Mouse (Mus musculus) testis, adult 2 months (tissue): ENCODE results near the gene Dut. TPM values are rescaled to one million over a fixed set of nuclear protein-coding genes. Genes with fewer than 3 reads are reported as not detected.
A peak's percentile ranks its signal among the peaks of the same experiment; 100 is the strongest.

Experiments used
- H3K27ac ChIP-seq: fragments of 200-500 bp; 2 replicates; pipeline ENCODE4 v1.5.1; 2012; ENCODE audit warnings: low read depth, low read length; ENCODE audit not compliant: control insufficient read depth, insufficient read depth
- H3K27me3 ChIP-seq: fragments of 200-500 bp; 2 replicates; pipeline ENCODE4 v1.6.1; 2012; ENCODE audit warnings: mild to moderate bottlenecking, low read length, moderate library complexity; ENCODE audit not compliant: control insufficient read depth, insufficient read depth
- H3K36me3 ChIP-seq: fragments of 200-500 bp; 2 replicates; pipeline ENCODE4 v1.6.1; 2012; ENCODE audit warnings: mild to moderate bottlenecking, low read length; ENCODE audit not compliant: control insufficient read depth, insufficient read depth
- H3K4me1 ChIP-seq: fragments of 200-500 bp; 2 replicates; pipeline ENCODE4 v1.6.1; 2012; ENCODE audit warnings: low read length; ENCODE audit not compliant: control insufficient read depth, insufficient read depth
- H3K4me3 ChIP-seq: fragments of 200-500 bp; 2 replicates; pipeline ENCODE4 v1.5.1; 2012; ENCODE audit warnings: low read depth, mild to moderate bottlenecking, low read length, moderate library complexity, mixed read lengths; ENCODE audit not compliant: control insufficient read depth
- CTCF ChIP-seq: fragments of 200-500 bp; IDR thresholded peaks from 2 replicates; pipeline ENCODE4 v1.5.1; 2012; ENCODE audit warnings: low read depth, mild to moderate bottlenecking, inconsistent platforms, low read length, moderate library complexity; ENCODE audit not compliant: control insufficient read depth, insufficient read depth, insufficient replicate concordance
- POLR2A ChIP-seq: fragments of 200-500 bp; IDR thresholded peaks from 2 replicates; pipeline ENCODE4 v1.6.1; 2012; ENCODE audit warnings: low read depth, mild to moderate bottlenecking, inconsistent platforms, low read length, moderate library complexity; ENCODE audit not compliant: control insufficient read depth
- polyA plus RNA-seq: library from polyadenylated mRNA; depleted of rRNA; stranded (reverse); fragments of >200 nt; gene quantifications from 2 replicates; pipeline ENCODE4 v1.2.3, GENCODE M21; 2012; rRNA removed

Dut gene
- polyA plus RNA-seq, 1 experiment = 31.2 TPM

- no peaks in the 10 kb centered on the region for H3K27me3 ChIP-seq
- peaks cover 9% of the 10 kb centered on the region for H3K4me1 ChIP-seq
- TF ChIP-seq POLR2A = no peak
- no peak for TF ChIP-seq CTCF
- no peak overlapping the region for H3K27ac ChIP-seq
- no peak overlapping the region for H3K4me3 ChIP-seq
- no peaks in the 10 kb centered on the region for H3K36me3 ChIP-seq
These were observed 47.0 kb downstream of the Dut start for GRCm38 (mm10) chr2:125293969-125294491.

- TF ChIP-seq CTCF (no peak), POLR2A (no peak)
- Histone ChIP-seq H3K36me3 (no peaks in the 10 kb centered on the region), H3K27me3 (no peaks in the 10 kb centered on the region), H3K4me3 (no peak overlapping the region), H3K27ac (no peak overlapping the region), H3K4me1 (peaks cover 5% of the 10 kb centered on the region)
These were observed 48.5 kb downstream of the Dut start for GRCm38 (mm10) chr2:125295526-125295925.

DNA sequence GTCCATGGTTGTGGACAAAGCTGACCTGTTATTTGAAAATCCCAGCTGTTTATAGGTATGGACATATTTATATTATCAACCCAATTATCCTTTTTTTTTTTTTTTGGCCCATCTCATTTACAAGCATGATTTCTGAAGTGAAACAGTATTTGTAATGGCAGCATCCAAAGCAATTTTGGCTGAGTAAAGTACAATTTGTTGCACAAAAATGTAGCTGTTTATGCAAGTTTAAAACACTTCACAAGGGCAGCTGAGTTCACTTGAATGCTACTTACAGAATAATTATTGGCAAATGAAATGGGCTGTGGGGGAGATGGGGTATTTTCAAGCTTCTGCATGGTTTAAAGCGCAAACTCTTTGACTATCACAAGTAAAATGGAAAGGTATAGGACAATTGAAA lies 51.9 kb downstream of the Dut start:
- TF ChIP-seq CTCF (no peak), POLR2A (no peak)
- Histone ChIP-seq H3K27me3 (no peaks in the 10 kb centered on the region), H3K27ac (no peak overlapping the region)

DNA sequence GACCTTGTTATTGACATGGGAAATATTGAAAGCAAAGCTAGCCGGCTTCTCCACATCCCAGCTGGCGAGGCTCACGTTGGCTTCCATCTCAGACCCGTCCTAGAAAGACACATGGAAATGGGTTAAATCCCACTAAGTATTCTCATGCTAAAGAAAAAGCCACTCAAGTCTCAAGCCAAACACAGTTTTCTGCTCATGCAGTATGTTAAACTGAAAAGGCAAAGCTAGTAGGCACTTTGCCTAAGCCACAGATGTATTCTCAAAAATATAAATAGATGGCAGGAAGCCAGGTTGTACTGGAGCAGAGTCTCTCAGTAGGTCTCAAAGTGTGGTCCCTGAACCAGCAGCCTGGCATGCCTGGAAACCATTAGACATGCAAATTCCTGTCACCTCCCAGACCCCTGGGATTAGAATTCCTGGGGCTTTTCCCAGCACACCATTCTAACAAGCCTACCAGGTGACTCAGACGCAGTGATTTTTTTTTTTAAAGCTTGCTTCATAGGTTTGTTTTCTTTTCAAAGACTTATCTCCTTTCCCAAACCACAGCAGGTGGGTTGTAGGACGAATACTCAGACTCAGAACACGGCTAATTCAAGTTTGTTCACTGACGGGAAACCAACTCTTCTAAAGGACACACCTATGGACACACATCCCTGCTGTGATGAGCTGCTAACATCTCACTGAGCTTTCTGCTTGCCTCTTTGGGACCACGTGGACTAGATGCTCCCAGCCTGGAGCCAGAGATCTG lies 55.1 kb downstream of the Dut start:
- H3K36me3 ChIP-seq = no peaks in the 10 kb centered on the region
- no peak overlapping the region for H3K4me3 ChIP-seq
- TF ChIP-seq CTCF = no peak
- no peak for TF ChIP-seq POLR2A
- H3K27me3 ChIP-seq = no peaks in the 10 kb centered on the region
- no peak overlapping the region for H3K27ac ChIP-seq
- no peaks in the 10 kb centered on the region for H3K4me1 ChIP-seq

More for the DNA sequence above, 51.9 kb downstream of the Dut start:
- no peaks in the 10 kb centered on the region for H3K36me3 ChIP-seq
- H3K4me1 ChIP-seq = no peaks in the 10 kb centered on the region
- H3K4me3 ChIP-seq = no peak overlapping the region

DNA sequence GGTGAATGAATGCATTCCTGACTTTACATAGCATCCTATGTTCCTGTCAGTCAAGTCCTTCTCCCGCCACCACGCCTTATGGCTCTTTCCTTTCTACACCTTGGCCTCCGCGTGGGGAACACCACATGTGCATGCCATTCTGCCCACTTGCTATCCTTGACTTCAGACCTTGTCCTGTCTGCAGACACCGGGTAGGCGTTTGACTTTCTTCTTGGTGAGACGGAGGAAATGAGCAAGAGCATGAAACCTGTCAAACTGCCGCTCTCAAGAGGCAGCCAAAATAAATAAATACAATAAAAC lies 55.6 kb downstream of the Dut start:
- TF ChIP-seq CTCF (no peak), POLR2A (no peak)
- Histone ChIP-seq H3K27me3 (no peaks in the 10 kb centered on the region), H3K4me1 (no peaks in the 10 kb centered on the region), H3K36me3 (no peaks in the 10 kb centered on the region), H3K4me3 (no peak overlapping the region), H3K27ac (no peak overlapping the region)

DNA sequence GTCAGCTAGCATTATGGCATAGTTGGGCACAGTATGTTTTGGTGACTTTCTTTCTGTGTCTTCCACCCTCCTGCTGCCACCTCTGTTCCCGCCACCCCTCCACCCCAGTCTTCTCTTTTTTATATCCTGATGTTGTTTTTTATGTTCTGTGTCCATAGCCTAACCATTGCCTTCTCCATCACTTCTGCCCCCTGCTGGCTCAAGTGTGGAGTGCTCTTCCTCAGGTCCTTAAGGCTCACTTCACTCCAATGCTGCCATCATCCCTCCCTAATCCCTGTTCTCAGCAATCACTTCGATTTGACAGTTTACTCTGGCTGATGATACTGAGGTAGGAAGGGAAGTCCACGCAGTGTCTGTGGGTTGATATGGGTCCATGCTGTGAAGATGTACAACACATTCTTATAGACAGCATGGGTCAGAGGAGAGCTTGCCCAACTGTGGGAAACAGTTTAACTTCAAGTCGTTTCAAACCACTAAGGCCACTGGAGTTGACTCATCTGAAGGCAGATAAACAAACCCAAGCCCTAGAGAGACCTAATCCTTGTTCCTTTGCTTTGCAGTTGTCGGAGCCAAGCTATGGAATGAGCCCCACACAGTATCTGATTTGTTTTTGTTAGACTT lies 56.9 kb downstream of the Dut start:
- no peak overlapping the region for H3K4me3 ChIP-seq
- H3K27me3 ChIP-seq = no peaks in the 10 kb centered on the region
- H3K4me1 ChIP-seq = no peaks in the 10 kb centered on the region
- H3K36me3 ChIP-seq = no peaks in the 10 kb centered on the region
- TF ChIP-seq POLR2A (no peak), CTCF (peak; percentile 38; the same call in 1 of the 2 replicates)
- no peak overlapping the region for H3K27ac ChIP-seq

GRCm38 (mm10) chr2:125304746-125305145 lies 57.8 kb downstream of the Dut start:
- no peak for TF ChIP-seq CTCF
- TF ChIP-seq POLR2A = no peak
- Histone ChIP-seq H3K27me3 (no peaks in the 10 kb centered on the region), H3K36me3 (no peaks in the 10 kb centered on the region), H3K27ac (no peak overlapping the region), H3K4me1 (no peaks in the 10 kb centered on the region), H3K4me3 (no peak overlapping the region)

- Histone ChIP-seq H3K27me3 (no peaks in the 10 kb centered on the region), H3K27ac (no peak overlapping the region), H3K4me3 (no peak overlapping the region), H3K36me3 (no peaks in the 10 kb centered on the region), H3K4me1 (no peaks in the 10 kb centered on the region)
- TF ChIP-seq CTCF (no peak), POLR2A (no peak)
These were observed 58.7 kb downstream of the Dut start for GRCm38 (mm10) chr2:125305671-125306070.

Other genes starting within 250 kb of the Dut start
- gene Slc24a5, start 179.1 kb upstream of the Dut start, polyA plus RNA-seq = 0.18 and 0.19 TPM in 2 replicates
- gene Myef2, start 123.5 kb upstream of the Dut start, polyA plus RNA-seq = 21.3 and 31.8 TPM in 2 replicates
- gene Ctxn2, start 110.5 kb upstream of the Dut start, polyA plus RNA-seq = 0.43 and 0.80 TPM in 2 replicates
- gene Slc12a1, start 94.7 kb upstream of the Dut start, polyA plus RNA-seq = 0.14 and 0.22 TPM in 2 replicates